Mouse (Mus musculus) brown adipose tissue, adult 24 weeks (tissue): ENCODE measurements around the gene Ckb. TPM values are rescaled to one million over a fixed set of nuclear protein-coding genes. Genes with fewer than 3 reads are reported as not detected.

Experiments
- H3K27ac ChIP-seq: fragments of 200-500 bp; replicated peaks from 2 replicates; pipeline ENCODE4 v1.5.1; 2012; ENCODE audit warnings: low read depth, mild to moderate bottlenecking, low read length
- H3K4me1 ChIP-seq: fragments of 200-500 bp; 2 replicates; pipeline ENCODE4 v1.6.1; 2012; ENCODE audit warnings: low read length, mixed read lengths; ENCODE audit not compliant: control insufficient read depth, insufficient read depth, insufficient read length
- H3K4me3 ChIP-seq: fragments of 200-500 bp; 2 replicates; pipeline ENCODE4 v1.5.1; 2012; ENCODE audit warnings: low read depth, mild to moderate bottlenecking, low read length, moderate library complexity; ENCODE audit not compliant: insufficient read depth
- polyA plus RNA-seq: library from polyadenylated mRNA; stranded (reverse); fragments of >200 nt; gene quantifications from 2 replicates; pipeline ENCODE4 v1.2.4, GENCODE M21; 2012; ENCODE audit not compliant: missing spikeins, insufficient read depth, insufficient read length

Gene Ckb
- polyA plus RNA-seq, 1 experiment: 20.8 TPM

GRCm38 (mm10) chr12:111680661-111681060 lies 8.5 kb upstream of the Ckb start:
- no peak overlapping the region for H3K27ac ChIP-seq
- H3K4me1 ChIP-seq: peaks cover 15% of the 10 kb centered on the region
- H3K4me3 ChIP-seq: no peak overlapping the region

- H3K4me3 ChIP-seq: peak overlapping the region; percentile 81
- no peak overlapping the region for H3K27ac ChIP-seq
Observed at GRCm38 (mm10) chr12:111678997-111679396, 6.9 kb upstream of the Ckb start.

GRCm38 (mm10) chr12:111678670-111678933 lies 6.5 kb upstream of the Ckb start:
- Histone ChIP-seq H3K4me1 (peaks cover 15% of the 10 kb centered on the region), H3K4me3 (peak overlapping the region; percentile 81), H3K27ac (no peak overlapping the region)

More at GRCm38 (mm10) chr12:111678997-111679396, 6.9 kb upstream of the Ckb start:
- peaks cover 15% of the 10 kb centered on the region for H3K4me1 ChIP-seq

- peak within 1 kb of the TSS; percentile 81 for H3K4me3 ChIP-seq
- H3K27ac ChIP-seq: peak within 1 kb of the TSS; percentile 66
- H3K4me1 ChIP-seq: peaks cover 15% of the 10 kb centered on the region
Observed at GRCm38 (mm10) chr12:111677882-111678669, 5.9 kb upstream of the Ckb start, which contains the start of gene Trmt61a. TSS of gene Trmt61a (plus strand) at chr12:111678105.

- peaks cover 16% of the 10 kb centered on the region for H3K4me1 ChIP-seq
- H3K27ac ChIP-seq: peak overlapping the region; percentile 66
- peak overlapping the region; percentile 81 for H3K4me3 ChIP-seq
Observed at GRCm38 (mm10) chr12:111677421-111677820, 5.3 kb upstream of the Ckb start.

- Histone ChIP-seq H3K27ac (peak overlapping the region; percentile 35), H3K4me3 (no peak overlapping the region), H3K4me1 (peaks cover 15% of the 10 kb centered on the region)
Observed at GRCm38 (mm10) chr12:111675797-111676580, 3.9 kb upstream of the Ckb start.

- H3K4me3 ChIP-seq: no peak overlapping the region
- H3K27ac ChIP-seq: peak overlapping the region; percentile 35
- peaks cover 20% of the 10 kb centered on the region for H3K4me1 ChIP-seq
Observed at GRCm38 (mm10) chr12:111674850-111675486, 2.8 kb upstream of the Ckb start.

- Histone ChIP-seq H3K4me3 (peak overlapping the region; percentile 71), H3K27ac (no peak overlapping the region), H3K4me1 (peaks cover 23% of the 10 kb centered on the region)
Observed at GRCm38 (mm10) chr12:111672581-111672980, 443 bp upstream of the Ckb start.

GRCm38 (mm10) chr12:111671431-111671902 lies 671 bp downstream of the Ckb start:
- H3K4me3 ChIP-seq: peak overlapping the region; percentile 71
- peaks cover 18% of the 10 kb centered on the region for H3K4me1 ChIP-seq
- no peak overlapping the region for H3K27ac ChIP-seq

GRCm38 (mm10) chr12:111670976-111671375 lies 1.2 kb downstream of the Ckb start:
- Histone ChIP-seq H3K4me1 (peaks cover 18% of the 10 kb centered on the region), H3K4me3 (peak overlapping the region; percentile 71), H3K27ac (no peak overlapping the region)

- Histone ChIP-seq H3K4me3 (peak overlapping the region; percentile 71), H3K27ac (0 out of 2 replicates have a peak overlapping the region, but pooled peaks have one; percentile 20), H3K4me1 (peaks cover 18% of the 10 kb centered on the region)
Observed at GRCm38 (mm10) chr12:111670371-111670971, 1.7 kb downstream of the Ckb start.

- 0 out of 2 replicates have a peak overlapping the region, but pooled peaks have one; percentile 71 for H3K4me3 ChIP-seq
- 0 out of 2 replicates have a peak overlapping the region, but pooled peaks have one; percentile 20 for H3K27ac ChIP-seq
- H3K4me1 ChIP-seq: peaks cover 18% of the 10 kb centered on the region
Observed at GRCm38 (mm10) chr12:111669961-111670360, 2.2 kb downstream of the Ckb start.

- Histone ChIP-seq H3K4me1 (peaks cover 18% of the 10 kb centered on the region), H3K4me3 (no peak overlapping the region; the same call in 1 of the 2 replicates), H3K27ac (peak overlapping the region; percentile 99)
Observed at GRCm38 (mm10) chr12:111669000-111669788, 2.9 kb downstream of the Ckb start.

GRCm38 (mm10) chr12:111668457-111668912 lies 3.7 kb downstream of the Ckb start:
- peak overlapping the region; percentile 36 for H3K4me3 ChIP-seq
- H3K27ac ChIP-seq: peak overlapping the region; percentile 99
- peaks cover 18% of the 10 kb centered on the region for H3K4me1 ChIP-seq
